Mouse (Mus musculus): ENCODE measurements around the gene Nelfb. TPM values are rescaled to one million over a fixed set of nuclear protein-coding genes. Genes with fewer than 3 reads are reported as not detected.

Nelfb gene
- polyA plus RNA-seq, 1 experiment from 2014 or later, result 124 TPM

- 75% methylated on average over 5 of the region's 5 CpGs for WGBS
- H3K27me3 ChIP-seq, result peaks cover 38% of the 10 kb centered on the region
- no peak overlapping the region for H3K9ac ChIP-seq
- H3K36me3 ChIP-seq, result peaks cover 12% of the 10 kb centered on the region
- no peak for ATAC-seq (ENCODE audit: low FRiP score, low read depth)
- no peaks in the 10 kb centered on the region for H3K9me3 ChIP-seq
- H3K4me3 ChIP-seq, result no peak overlapping the region
- H3K4me1 ChIP-seq, result peaks cover 12% of the 10 kb centered on the region
- H3K4me2 ChIP-seq (replicated peaks), result no peak overlapping the region
- no peak overlapping the region for H3K27ac ChIP-seq
Measured at GRCm38 (mm10) chr2:25194006-25194405, 17.3 kb downstream of the Nelfb start.

GRCm38 (mm10) chr2:25193330-25193770 is 17.9 kb downstream of the Nelfb start:
- peak overlapping the region; percentile 34 for H3K4me2 ChIP-seq (replicated peaks)

GRCm38 (mm10) chr2:25187841-25188240 is 23.4 kb downstream of the Nelfb start:
- ATAC-seq (ENCODE audit: low FRiP score, low read depth), result no peak
- H3K4me1 ChIP-seq, result peaks cover 8% of the 10 kb centered on the region
- no peak overlapping the region for H3K9ac ChIP-seq
- H3K27ac ChIP-seq, result no peak overlapping the region
- no peak overlapping the region for H3K4me2 ChIP-seq (replicated peaks)
- H3K4me3 ChIP-seq, result no peak overlapping the region
- H3K9me3 ChIP-seq, result no peaks in the 10 kb centered on the region
- H3K27me3 ChIP-seq, result peaks cover 31% of the 10 kb centered on the region
- 84% methylated on average over 6 of the region's 6 CpGs for WGBS
- no peaks in the 10 kb centered on the region for H3K36me3 ChIP-seq

More at GRCm38 (mm10) chr2:25193330-25193770, 17.9 kb downstream of the Nelfb start:
- peak; percentile 84 for ATAC-seq (ENCODE audit: low FRiP score, low read depth)
- H3K27me3 ChIP-seq, result peaks cover 38% of the 10 kb centered on the region
- H3K4me3 ChIP-seq, result no peak overlapping the region
- 0% methylated on average over 6 of the region's 6 CpGs for WGBS
- no peak overlapping the region for H3K27ac ChIP-seq
- peaks cover 12% of the 10 kb centered on the region for H3K4me1 ChIP-seq
- H3K9ac ChIP-seq, result peak overlapping the region; percentile 45; the same call in 1 of the 2 replicates
- H3K9me3 ChIP-seq, result no peaks in the 10 kb centered on the region
- peaks cover 5% of the 10 kb centered on the region for H3K36me3 ChIP-seq

- Histone ChIP-seq H3K27ac (no peak overlapping the region), H3K36me3 (no peaks in the 10 kb centered on the region), H3K4me1 (peaks cover 11% of the 10 kb centered on the region), H3K27me3 (peaks cover 43% of the 10 kb centered on the region), H3K4me2 (replicated peaks) (peak overlapping the region; percentile 89), H3K9me3 (no peaks in the 10 kb centered on the region), H3K4me3 (0 out of 2 replicates have a peak overlapping the region, but pooled peaks have one; percentile 52), H3K9ac (no peak overlapping the region)
- WGBS, result 23% methylated on average over 5 of the region's 5 CpGs
- ATAC-seq (ENCODE audit: low FRiP score, low read depth), result no peak
Measured at GRCm38 (mm10) chr2:25186575-25186930, 24.7 kb downstream of the Nelfb start.

- peak overlapping the region; percentile 89 for H3K4me2 ChIP-seq (replicated peaks)
- H3K36me3 ChIP-seq, result no peaks in the 10 kb centered on the region
- H3K27ac ChIP-seq, result no peak overlapping the region
- H3K4me1 ChIP-seq, result peaks cover 17% of the 10 kb centered on the region
- peak; percentile 77 for ATAC-seq (ENCODE audit: low FRiP score, low read depth)
- peak overlapping the region; percentile 70 for H3K9ac ChIP-seq
- under 1% methylated on average over 64 of the region's 64 CpGs for WGBS
- peaks cover 50% of the 10 kb centered on the region for H3K27me3 ChIP-seq
- peak overlapping the region; percentile 52 for H3K4me3 ChIP-seq
- no peaks in the 10 kb centered on the region for H3K9me3 ChIP-seq
Measured at GRCm38 (mm10) chr2:25185625-25186574, 25.4 kb downstream of the Nelfb start.

- H3K4me2 ChIP-seq (replicated peaks), result no peak overlapping the region
- peaks cover 64% of the 10 kb centered on the region for H3K27me3 ChIP-seq
- H3K9me3 ChIP-seq, result no peaks in the 10 kb centered on the region
- peaks cover 31% of the 10 kb centered on the region for H3K4me1 ChIP-seq
- H3K36me3 ChIP-seq, result no peaks in the 10 kb centered on the region
- H3K9ac ChIP-seq, result no peak overlapping the region
- no peak overlapping the region for H3K4me3 ChIP-seq
- WGBS, result 89% methylated on average over 7 of the region's 7 CpGs
- ATAC-seq (ENCODE audit: low FRiP score, low read depth), result no peak
- H3K27ac ChIP-seq, result no peak overlapping the region
Measured at GRCm38 (mm10) chr2:25184496-25184895, 26.8 kb downstream of the Nelfb start.

- no peak overlapping the region for H3K4me3 ChIP-seq
- H3K36me3 ChIP-seq, result no peaks in the 10 kb centered on the region
- no peak overlapping the region for H3K9ac ChIP-seq
- ATAC-seq (ENCODE audit: low FRiP score, low read depth), result no peak
- no peaks in the 10 kb centered on the region for H3K9me3 ChIP-seq
- peak overlapping the region; percentile 86 for H3K4me2 ChIP-seq (replicated peaks)
- H3K4me1 ChIP-seq, result peaks cover 43% of the 10 kb centered on the region
- 65% methylated on average over 2 of the region's 2 CpGs for WGBS
- H3K27me3 ChIP-seq, result peaks cover 74% of the 10 kb centered on the region
- no peak overlapping the region for H3K27ac ChIP-seq
Measured at GRCm38 (mm10) chr2:25183336-25183735, 28.0 kb downstream of the Nelfb start.

- 26% methylated on average over 6 of the region's 6 CpGs for WGBS
- ATAC-seq (ENCODE audit: low FRiP score, low read depth), result no peak
- Histone ChIP-seq H3K4me1 (peaks cover 50% of the 10 kb centered on the region), H3K27ac (no peak overlapping the region), H3K36me3 (no peaks in the 10 kb centered on the region), H3K27me3 (peaks cover 79% of the 10 kb centered on the region), H3K4me3 (peak overlapping the region; percentile 58), H3K9ac (no peak overlapping the region), H3K4me2 (replicated peaks) (peak overlapping the region; percentile 86), H3K9me3 (no peaks in the 10 kb centered on the region)
Measured at GRCm38 (mm10) chr2:25182664-25183063, 28.6 kb downstream of the Nelfb start.

- under 1% methylated on average over 17 of the region's 17 CpGs for WGBS
- peak overlapping the region; percentile 62 for H3K9ac ChIP-seq
- no peaks in the 10 kb centered on the region for H3K36me3 ChIP-seq
- peaks cover 57% of the 10 kb centered on the region for H3K4me1 ChIP-seq
- H3K4me2 ChIP-seq (replicated peaks), result peak overlapping the region; percentile 86
- ATAC-seq (ENCODE audit: low FRiP score, low read depth), result no peak
- H3K4me3 ChIP-seq, result peak overlapping the region; percentile 58
- H3K27ac ChIP-seq, result no peak overlapping the region
- peaks cover 77% of the 10 kb centered on the region for H3K27me3 ChIP-seq
- no peaks in the 10 kb centered on the region for H3K9me3 ChIP-seq
Measured at GRCm38 (mm10) chr2:25181891-25182397, 29.3 kb downstream of the Nelfb start.

- Histone ChIP-seq H3K9ac (peak overlapping the region; percentile 62), H3K27me3 (peaks cover 79% of the 10 kb centered on the region), H3K4me3 (peak overlapping the region; percentile 58), H3K27ac (peak overlapping the region; percentile 52; the same call in 1 of the 2 replicates), H3K9me3 (no peaks in the 10 kb centered on the region), H3K4me2 (replicated peaks) (peak overlapping the region; percentile 86), H3K4me1 (peaks cover 64% of the 10 kb centered on the region), H3K36me3 (no peaks in the 10 kb centered on the region)
- peak; percentile 26 for ATAC-seq (ENCODE audit: low FRiP score, low read depth)
- WGBS, result under 1% methylated on average over 99 of the region's 100 CpGs
Measured at GRCm38 (mm10) chr2:25180973-25181890, 30.1 kb downstream of the Nelfb start.

GRCm38 (mm10) chr2:25180478-25180903 is 30.8 kb downstream of the Nelfb start, which contains the start of gene Nrarp:
Gene Nrarp (plus strand): TSS chr2:25180758.
- H3K4me2 ChIP-seq (replicated peaks), result peak within 1 kb of the TSS; percentile 86
- H3K4me3 ChIP-seq, result peak within 1 kb of the TSS; percentile 58
- peaks cover 61% of the 10 kb centered on the region for H3K4me1 ChIP-seq
- H3K9ac ChIP-seq, result peak within 1 kb of the TSS; percentile 62
- no peaks in the 10 kb centered on the region for H3K9me3 ChIP-seq
- WGBS, result under 1% methylated on average over 35 of the region's 35 CpGs
- no peaks in the 10 kb centered on the region for H3K36me3 ChIP-seq
- H3K27me3 ChIP-seq, result peaks cover 78% of the 10 kb centered on the region
- ATAC-seq (ENCODE audit: low FRiP score, low read depth), result peak; percentile 74
- peak within 1 kb of the TSS; percentile 52; the same call in 1 of the 2 replicates for H3K27ac ChIP-seq
